Mouse (Mus musculus): Measurements from ENCODE around the gene Rnd1.

The Rnd1 gene

GRCm38 (mm10) chr15:98676471-98676870, 790 bp downstream of the Rnd1 start:
- peak; percentile 51 to 53 for DNase-seq

- DNase-seq: no peak
Measured at GRCm38 (mm10) chr15:98675634-98676250, 1.5 kb downstream of the Rnd1 start.

GRCm38 (mm10) chr15:98674994-98675545, 2.2 kb downstream of the Rnd1 start:
- DNase-seq: no peak

GRCm38 (mm10) chr15:98674284-98674993, 2.8 kb downstream of the Rnd1 start:
- DNase-seq: no peak

- no peak for DNase-seq
Measured at GRCm38 (mm10) chr15:98673732-98674131, 3.5 kb downstream of the Rnd1 start.

- no peak for DNase-seq
Measured at GRCm38 (mm10) chr15:98672592-98672991, 4.7 kb downstream of the Rnd1 start.

- no peak for DNase-seq
Measured at GRCm38 (mm10) chr15:98664042-98664907, 13.0 kb downstream of the Rnd1 start.

- peak; percentile 95 for DNase-seq
Measured at GRCm38 (mm10) chr15:98662567-98663545, 14.4 kb downstream of the Rnd1 start, which contains the start of gene Ddx23. Gene Ddx23 (minus strand): TSS chr15:98662894.

GRCm38 (mm10) chr15:98662198-98662566, 15.1 kb downstream of the Rnd1 start:
- no peak for DNase-seq

- DNase-seq: no peak
Measured at GRCm38 (mm10) chr15:98656982-98657751, 20.1 kb downstream of the Rnd1 start.

GRCm38 (mm10) chr15:98652174-98652573, 25.1 kb downstream of the Rnd1 start:
- DNase-seq: no peak

GRCm38 (mm10) chr15:98651431-98651830, 25.8 kb downstream of the Rnd1 start:
- no peak for DNase-seq

- no peak for DNase-seq
Measured at GRCm38 (mm10) chr15:98648071-98648470, 29.2 kb downstream of the Rnd1 start.

GRCm38 (mm10) chr15:98647308-98647707, 30.0 kb downstream of the Rnd1 start:
- DNase-seq: no peak

- no peak for DNase-seq
Measured at GRCm38 (mm10) chr15:98646737-98647136, 30.5 kb downstream of the Rnd1 start.

GRCm38 (mm10) chr15:98645057-98646026, 31.9 kb downstream of the Rnd1 start:
- no peak for DNase-seq

- no peak for DNase-seq
Measured at GRCm38 (mm10) chr15:98644406-98644805, 32.9 kb downstream of the Rnd1 start.

GRCm38 (mm10) chr15:98640157-98640556, 37.1 kb downstream of the Rnd1 start:
- no peak for DNase-seq

- peak in 1 of 2 experiments; percentile 27 for DNase-seq
Measured at GRCm38 (mm10) chr15:98637155-98637554, 40.1 kb downstream of the Rnd1 start.

- no peak for DNase-seq
Measured at GRCm38 (mm10) chr15:98636517-98636916, 40.7 kb downstream of the Rnd1 start.

Data from cerebellum, postnatal 36 days (tissue).